Mouse (Mus musculus) WW6 (cell line): ENCODE measurements around the gene Dda1.

Experiments used
- DNase-seq: peaks from one replicate; pipeline ENCODE4 v3.0.0-alpha.2; 2013; ENCODE audit warnings: low read depth, low spot score

The Dda1 gene

GRCm38 (mm10) chr8:71468001-71468400, 998 bp upstream of the Dda1 start:
- DNase-seq, result no peak

- no peak for DNase-seq
Measured at GRCm38 (mm10) chr8:71469411-71469810, 412 bp downstream of the Dda1 start.

- no peak for DNase-seq
Measured at GRCm38 (mm10) chr8:71470146-71470912, 1.3 kb downstream of the Dda1 start.

GRCm38 (mm10) chr8:71470913-71471255, 1.9 kb downstream of the Dda1 start:
- no peak for DNase-seq

- DNase-seq, result no peak
Measured at GRCm38 (mm10) chr8:71471861-71472260, 2.9 kb downstream of the Dda1 start.

- no peak for DNase-seq
Measured at GRCm38 (mm10) chr8:71472601-71473386, 3.8 kb downstream of the Dda1 start.

GRCm38 (mm10) chr8:71474344-71474743, 5.3 kb downstream of the Dda1 start:
- no peak for DNase-seq

- no peak for DNase-seq
Measured at GRCm38 (mm10) chr8:71474785-71475701, 6.0 kb downstream of the Dda1 start.

- DNase-seq, result no peak
Measured at GRCm38 (mm10) chr8:71475702-71476075, 6.7 kb downstream of the Dda1 start.

- DNase-seq, result no peak
Measured at GRCm38 (mm10) chr8:71476099-71476940, 7.3 kb downstream of the Dda1 start.

GRCm38 (mm10) chr8:71477196-71477845, 8.3 kb downstream of the Dda1 start:
- no peak for DNase-seq

- DNase-seq, result no peak
Measured at GRCm38 (mm10) chr8:71478943-71479342, 9.9 kb downstream of the Dda1 start.

GRCm38 (mm10) chr8:71483932-71484331, 14.9 kb downstream of the Dda1 start:
- peak; percentile 88 for DNase-seq

GRCm38 (mm10) chr8:71484736-71485135, 15.7 kb downstream of the Dda1 start:
- DNase-seq, result no peak

GRCm38 (mm10) chr8:71485142-71486135, 16.4 kb downstream of the Dda1 start, which contains the start of gene Ano8:
TSS of gene Ano8 (minus strand) at chr8:71485963.
- no peak for DNase-seq

- DNase-seq, result no peak
Measured at GRCm38 (mm10) chr8:71486136-71486529, 17.1 kb downstream of the Dda1 start.

- DNase-seq, result no peak
Measured at GRCm38 (mm10) chr8:71487691-71488445, 18.9 kb downstream of the Dda1 start, which contains the start of gene Gtpbp3. TSS of gene Gtpbp3 (plus strand) at chr8:71488103.

GRCm38 (mm10) chr8:71488454-71488853, 19.5 kb downstream of the Dda1 start:
- peak; percentile 96 for DNase-seq
